Mouse (Mus musculus) testis, adult 2 months (tissue): ENCODE data around the gene Clip2. TPM values are rescaled to one million over a fixed set of nuclear protein-coding genes. Genes with fewer than 3 reads are reported as not detected.
"Not testable (repeated sequence)": the region's sequence is repeated elsewhere in the genome, so short reads cannot be mapped to it uniquely, and the experiment has no call there.

Experiments
- H3K27ac ChIP-seq: fragments of 200-500 bp; 2 replicates; pipeline ENCODE4 v1.5.1; 2012; ENCODE audit warnings: low read depth, low read length; ENCODE audit not compliant: control insufficient read depth, insufficient read depth
- H3K27me3 ChIP-seq: fragments of 200-500 bp; 2 replicates; pipeline ENCODE4 v1.6.1; 2012; ENCODE audit warnings: mild to moderate bottlenecking, low read length, moderate library complexity; ENCODE audit not compliant: control insufficient read depth, insufficient read depth
- H3K36me3 ChIP-seq: fragments of 200-500 bp; 2 replicates; pipeline ENCODE4 v1.6.1; 2012; ENCODE audit warnings: mild to moderate bottlenecking, low read length; ENCODE audit not compliant: control insufficient read depth, insufficient read depth
- H3K4me1 ChIP-seq: fragments of 200-500 bp; 2 replicates; pipeline ENCODE4 v1.6.1; 2012; ENCODE audit warnings: low read length; ENCODE audit not compliant: control insufficient read depth, insufficient read depth
- H3K4me3 ChIP-seq: fragments of 200-500 bp; 2 replicates; pipeline ENCODE4 v1.5.1; 2012; ENCODE audit warnings: low read depth, mild to moderate bottlenecking, low read length, moderate library complexity, mixed read lengths; ENCODE audit not compliant: control insufficient read depth
- CTCF ChIP-seq: fragments of 200-500 bp; IDR thresholded peaks from 2 replicates; pipeline ENCODE4 v1.5.1; 2012; ENCODE audit warnings: low read depth, mild to moderate bottlenecking, inconsistent platforms, low read length, moderate library complexity; ENCODE audit not compliant: control insufficient read depth, insufficient read depth, insufficient replicate concordance
- POLR2A ChIP-seq: fragments of 200-500 bp; IDR thresholded peaks from 2 replicates; pipeline ENCODE4 v1.6.1; 2012; ENCODE audit warnings: low read depth, mild to moderate bottlenecking, inconsistent platforms, low read length, moderate library complexity; ENCODE audit not compliant: control insufficient read depth
- polyA plus RNA-seq: library from polyadenylated mRNA; depleted of rRNA; stranded (reverse); fragments of >200 nt; gene quantifications from 2 replicates; pipeline ENCODE4 v1.2.3, GENCODE M21; 2012

Clip2 gene
- polyA plus RNA-seq, 1 experiment: 4.2 TPM

- H3K4me1 ChIP-seq: peaks cover 7% of the 10 kb centered on the region
- TF ChIP-seq CTCF (no peak), POLR2A (no peak)
- H3K27me3 ChIP-seq: no peaks in the 10 kb centered on the region
- no peak overlapping the region for H3K4me3 ChIP-seq
- no peak overlapping the region for H3K27ac ChIP-seq
- no peaks in the 10 kb centered on the region for H3K36me3 ChIP-seq
Measured at GRCm38 (mm10) chr5:134482331-134482730, 69.9 kb downstream of the Clip2 start.

- H3K36me3 ChIP-seq: not testable (repeated sequence)
Measured at GRCm38 (mm10) chr5:134478886-134479285, 73.3 kb downstream of the Clip2 start.

GRCm38 (mm10) chr5:134475686-134476085 is 76.5 kb downstream of the Clip2 start:
- not testable (repeated sequence) for H3K36me3 ChIP-seq, H3K4me3 ChIP-seq, H3K4me1 ChIP-seq, H3K27me3 ChIP-seq, H3K27ac ChIP-seq

More at GRCm38 (mm10) chr5:134478886-134479285, 73.3 kb downstream of the Clip2 start:
- not testable (repeated sequence) for H3K4me3 ChIP-seq, H3K27ac ChIP-seq, H3K4me1 ChIP-seq, H3K27me3 ChIP-seq

- Histone ChIP-seq H3K4me1 (no peaks in the 10 kb centered on the region), H3K4me3 (no peak overlapping the region), H3K27ac (no peak overlapping the region), H3K27me3 (no peaks in the 10 kb centered on the region), H3K36me3 (no peaks in the 10 kb centered on the region)
- TF ChIP-seq POLR2A: no peak
Measured at GRCm38 (mm10) chr5:134475006-134475605, 77.1 kb downstream of the Clip2 start.

GRCm38 (mm10) chr5:134473902-134474301 is 78.3 kb downstream of the Clip2 start:
- no peaks in the 10 kb centered on the region for H3K27me3 ChIP-seq
- TF ChIP-seq CTCF (peak; percentile 27; the same call in 1 of the 2 replicates), POLR2A (no peak)

GRCm38 (mm10) chr5:134470538-134471169 is 81.6 kb downstream of the Clip2 start:
- peaks cover 3% of the 10 kb centered on the region; the same call in 1 of the 2 replicates for H3K4me1 ChIP-seq
- H3K4me3 ChIP-seq: no peak overlapping the region
- no peak overlapping the region for H3K27ac ChIP-seq
- H3K27me3 ChIP-seq: no peaks in the 10 kb centered on the region
- TF ChIP-seq POLR2A (no peak), CTCF (no peak)
- H3K36me3 ChIP-seq: no peaks in the 10 kb centered on the region

More at GRCm38 (mm10) chr5:134473902-134474301, 78.3 kb downstream of the Clip2 start:
- Histone ChIP-seq H3K4me1 (no peaks in the 10 kb centered on the region), H3K27ac (no peak overlapping the region), H3K4me3 (no peak overlapping the region), H3K36me3 (no peaks in the 10 kb centered on the region)

GRCm38 (mm10) chr5:134469559-134470150 is 82.6 kb downstream of the Clip2 start:
- Histone ChIP-seq H3K27me3 (no peaks in the 10 kb centered on the region), H3K36me3 (no peaks in the 10 kb centered on the region), H3K4me1 (peaks cover 3% of the 10 kb centered on the region; the same call in 1 of the 2 replicates), H3K27ac (no peak overlapping the region), H3K4me3 (no peak overlapping the region)
- no peak for TF ChIP-seq POLR2A
- no peak for TF ChIP-seq CTCF

- TF ChIP-seq CTCF (no peak), POLR2A (no peak)
- Histone ChIP-seq H3K27me3 (no peaks in the 10 kb centered on the region), H3K4me1 (peaks cover 3% of the 10 kb centered on the region; the same call in 1 of the 2 replicates), H3K4me3 (no peak overlapping the region), H3K27ac (no peak overlapping the region), H3K36me3 (no peaks in the 10 kb centered on the region)
Measured at GRCm38 (mm10) chr5:134468158-134468765, 84.0 kb downstream of the Clip2 start.
